Mouse (Mus musculus): ENCODE measurements around the gene Gm29776. TPM values are rescaled to one million over a fixed set of nuclear protein-coding genes. Genes with fewer than 3 reads are reported as not detected.

Gm29776 gene
- polyA plus RNA-seq (2017; shearing (Covaris generic)), result 0.16 TPM

DNA sequence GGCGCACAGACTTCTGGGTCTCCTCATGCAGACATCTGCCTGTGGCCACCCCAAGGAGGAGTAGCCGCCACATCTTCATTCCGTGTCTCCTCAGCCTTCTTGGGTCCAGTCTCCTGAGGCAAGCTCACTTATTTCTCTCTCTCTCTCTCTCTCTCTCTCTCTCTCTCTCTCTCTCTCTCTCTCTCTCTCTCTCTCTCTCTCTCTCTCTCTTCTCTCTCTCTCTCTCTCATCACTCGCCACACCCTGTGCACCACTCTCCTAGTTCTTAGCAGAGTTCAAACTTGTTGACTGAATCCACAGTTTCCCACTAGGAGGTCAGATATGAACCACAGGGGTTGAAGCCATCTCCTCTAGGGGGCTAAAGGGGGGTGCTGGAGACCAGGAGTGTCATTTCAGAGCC is at the start of gene Gm29776:
Gene Gm29776, minus strand, starts transcription at position 101 of the 400 bp plus-strand sequence.

DNA sequence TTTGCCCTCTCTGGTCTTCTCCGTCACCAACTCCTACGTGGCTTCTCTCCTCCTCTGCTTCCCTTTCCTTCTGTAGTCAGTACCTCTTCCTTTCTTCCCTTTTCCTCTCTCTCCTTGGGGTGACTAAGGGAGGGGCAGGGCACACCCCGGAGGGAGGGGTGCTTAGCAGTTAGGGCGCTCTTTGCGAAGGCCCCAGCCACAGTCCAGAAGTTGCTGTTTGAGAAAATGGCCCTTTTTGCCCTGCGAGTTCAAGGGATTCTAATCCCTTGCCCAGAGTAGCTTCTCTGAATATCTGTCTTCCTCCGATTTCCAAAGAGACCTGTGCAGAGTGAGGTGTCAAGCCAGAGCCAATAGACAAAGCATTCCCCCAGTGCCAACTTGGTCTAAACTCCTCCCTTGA is 13.4 kb upstream of the Gm29776 start, which contains the start of gene Cebpe:
Gene Cebpe, minus strand, starts transcription at position 101 of the 400 bp plus-strand sequence.

DNA sequence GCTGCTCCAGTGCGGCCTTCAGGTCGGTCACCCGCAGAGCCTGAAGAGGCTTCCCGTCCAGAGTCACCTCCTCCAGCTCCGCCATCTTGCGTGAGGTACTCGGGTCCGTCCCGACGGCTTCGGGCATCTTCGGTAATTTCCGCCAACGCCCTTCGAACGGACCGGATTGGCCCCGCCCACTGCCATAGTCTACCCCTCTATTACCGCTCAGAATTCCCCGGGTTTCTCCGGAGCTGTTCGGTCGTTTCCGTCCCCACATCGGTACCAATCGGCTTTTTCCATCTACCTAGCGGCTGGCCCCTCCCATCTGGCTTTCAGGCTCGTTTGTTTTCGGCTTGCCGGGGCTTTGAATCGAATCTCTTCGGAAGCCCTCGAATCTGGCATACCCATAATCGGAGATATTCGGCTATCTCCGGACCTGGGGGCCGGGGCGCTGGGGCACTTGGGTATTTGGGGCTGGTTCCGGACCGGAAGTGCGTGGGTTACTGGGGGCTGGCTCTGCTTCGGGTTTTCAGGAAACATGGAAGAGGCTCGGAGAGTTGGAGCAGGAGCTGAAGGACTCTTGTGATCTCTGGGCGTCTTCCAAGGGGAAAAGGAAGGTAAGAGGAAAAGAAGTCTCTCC is 12.0 kb downstream of the Gm29776 start, which contains the start of gene Acin1:
Gene Acin1, minus strand, starts transcription at position 410 of the 622 bp plus-strand sequence.

DNA sequence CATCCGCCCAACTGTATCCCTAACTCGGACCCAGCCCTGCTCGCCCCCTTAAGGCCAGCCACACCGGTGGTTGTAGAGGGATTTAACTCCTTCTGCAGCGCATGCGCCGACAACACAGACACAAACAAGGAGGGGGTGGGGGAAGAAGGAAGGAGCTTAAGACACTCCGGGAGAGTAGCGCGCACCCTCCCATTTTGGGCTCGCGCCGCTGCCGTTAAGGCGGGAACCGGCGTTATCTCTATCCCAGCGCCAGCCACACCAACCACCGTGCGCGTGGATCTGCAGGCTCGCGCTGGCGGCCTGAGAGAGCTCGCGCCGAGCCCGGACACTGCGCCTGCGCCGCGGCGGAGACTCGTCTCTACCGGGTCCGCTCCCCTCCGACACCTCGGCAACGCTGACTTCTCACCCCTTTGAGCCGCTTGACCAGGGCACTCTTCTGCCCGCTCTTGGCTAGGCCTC is 12.5 kb downstream of the Gm29776 start, which contains the start of gene 1700123O20Rik:
Gene 1700123O20Rik, plus strand, starts transcription at position 154 of the 459 bp plus-strand sequence.

Other genes with a start within 250 kb of the Gm29776 start
- 269 TPM for gene Lrp10, start 234.7 kb downstream of the Gm29776 start, polyA plus RNA-seq (2017; shearing (Covaris generic))
- 0.26 TPM for gene Rem2, start 222.7 kb downstream of the Gm29776 start, polyA plus RNA-seq (2017; shearing (Covaris generic))
- gene Prmt5, start 181.3 kb downstream of the Gm29776 start, polyA plus RNA-seq (2017; shearing (Covaris generic)), result 26.2 TPM
- gene Haus4, start 144.2 kb downstream of the Gm29776 start, polyA plus RNA-seq (2017; shearing (Covaris generic)), result 28.5 TPM
- 0.40 TPM for gene Ajuba, start 121.3 kb downstream of the Gm29776 start, polyA plus RNA-seq (2017; shearing (Covaris generic))
- 0.41 TPM for gene 4931414P19Rik, start 92.8 kb downstream of the Gm29776 start, polyA plus RNA-seq (2017; shearing (Covaris generic))
- gene Psmb5, start 80.8 kb downstream of the Gm29776 start, polyA plus RNA-seq (2017; shearing (Covaris generic)), result 112 TPM
- not detected for gene Psmb11, start 77.4 kb downstream of the Gm29776 start, polyA plus RNA-seq (2017; shearing (Covaris generic))
- not detected for gene Gm17606, start 57.9 kb downstream of the Gm29776 start, polyA plus RNA-seq (2017; shearing (Covaris generic))
- gene Cdh24, start 57.5 kb downstream of the Gm29776 start, polyA plus RNA-seq (2017; shearing (Covaris generic)), result 3.7 TPM
- gene 1700123O20Rik, start 12.6 kb downstream of the Gm29776 start, polyA plus RNA-seq (2017; shearing (Covaris generic)), result 53.0 TPM
- gene Acin1, start 11.9 kb downstream of the Gm29776 start, polyA plus RNA-seq (2017; shearing (Covaris generic)), result 106 TPM
- gene Cebpe, start 13.3 kb upstream of the Gm29776 start, polyA plus RNA-seq (2017; shearing (Covaris generic)), result not detected
- not detected for gene Slc7a8, start 83.1 kb upstream of the Gm29776 start, polyA plus RNA-seq (2017; shearing (Covaris generic))
- not detected for gene Rnf212b, start 115.3 kb upstream of the Gm29776 start, polyA plus RNA-seq (2017; shearing (Covaris generic))
- 7.2 TPM for gene Homez, start 172.1 kb upstream of the Gm29776 start, polyA plus RNA-seq (2017; shearing (Covaris generic))
- gene Ppp1r3e, start 178.7 kb upstream of the Gm29776 start, polyA plus RNA-seq (2017; shearing (Covaris generic)), result 2.8 TPM
- 0.16 TPM for gene Bcl2l2, start 184.5 kb upstream of the Gm29776 start, polyA plus RNA-seq (2017; shearing (Covaris generic))
- gene Gm20521, start 184.6 kb upstream of the Gm29776 start, polyA plus RNA-seq (2017; shearing (Covaris generic)), result not detected
- gene Pabpn1, start 193.7 kb upstream of the Gm29776 start, polyA plus RNA-seq (2017; shearing (Covaris generic)), result 198 TPM
- gene Slc22a17, start 214.3 kb upstream of the Gm29776 start, polyA plus RNA-seq (2017; shearing (Covaris generic)), result 1.7 TPM
- gene Efs, start 227.3 kb upstream of the Gm29776 start, polyA plus RNA-seq (2017; shearing (Covaris generic)), result not detected
- gene Il25, start 233.9 kb upstream of the Gm29776 start, polyA plus RNA-seq (2017; shearing (Covaris generic)), result not detected
- gene Cmtm5, start 237.4 kb upstream of the Gm29776 start, polyA plus RNA-seq (2017; shearing (Covaris generic)), result not detected

Measured in effector memory CD4-positive, alpha-beta T cell, adult 5 months (primary cell).